Mouse (Mus musculus): Measurements from ENCODE around the gene Inpp5k. TPM values are rescaled to one million over a fixed set of nuclear protein-coding genes. Genes with fewer than 3 reads are reported as not detected.

The Inpp5k gene
- 23.2 and 144 TPM in 2 replicates for polyA plus RNA-seq (2012; ENCODE audit: low replicate concordance)

DNA sequence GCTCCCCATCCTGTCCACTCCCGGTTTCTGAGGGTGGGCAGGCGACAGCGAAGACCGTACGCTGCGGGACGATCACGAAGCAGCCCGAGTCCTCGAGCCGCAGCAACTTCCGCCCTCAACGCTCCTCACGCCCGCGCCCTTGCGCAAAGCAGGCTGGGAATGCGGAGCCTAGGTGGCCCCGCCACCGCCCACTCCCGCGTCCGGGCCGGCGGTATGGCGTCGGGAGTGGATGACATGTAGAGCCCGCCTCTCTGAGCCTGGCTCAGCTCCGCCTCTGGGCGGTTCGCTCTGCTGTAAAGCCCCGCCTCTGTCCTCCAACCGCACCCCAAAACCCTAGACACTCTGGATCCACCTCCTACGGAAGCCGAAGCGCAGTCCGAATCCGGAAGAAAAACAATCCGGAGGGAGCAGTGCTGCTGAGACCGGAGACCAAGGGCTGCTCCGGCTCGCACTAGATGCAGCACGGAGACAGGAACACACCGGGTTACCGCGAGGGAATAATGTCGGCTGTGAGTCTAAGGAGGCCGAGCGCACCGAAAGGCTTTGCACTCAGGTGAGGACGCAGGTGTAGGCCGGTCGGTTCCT lies at the start of gene Inpp5k:
Gene Inpp5k (plus strand): TSS at position 344 of the 585 bp plus-strand sequence.

GRCm38 (mm10) chr11:75587493-75588284 lies 43.1 kb upstream of the Inpp5k start, which contains the start of gene Pitpna:
Gene Pitpna (plus strand): TSS chr11:75588097.

GRCm38 (mm10) chr11:75650311-75650710 lies 19.5 kb downstream of the Inpp5k start, which contains the start of gene Myo1c:
Gene Myo1c (plus strand): TSS chr11:75650504.

GRCm38 (mm10) chr11:75678747-75679438 lies 48.1 kb downstream of the Inpp5k start, which contains the start of gene Crk:
Gene Crk (plus strand): TSS chr11:75679259.

Other genes with a start within 250 kb of the Inpp5k start
- gene Serpinf1, start 208.3 kb upstream of the Inpp5k start, polyA plus RNA-seq (2012; ENCODE audit: low replicate concordance), result 1.9 and 3.1 TPM in 2 replicates
- 0.07 TPM in 1 of 2 replicates, not detected in the other for gene Serpinf2, start 191.4 kb upstream of the Inpp5k start, polyA plus RNA-seq (2012; ENCODE audit: low replicate concordance)
- gene Wdr81, start 176.3 kb upstream of the Inpp5k start, polyA plus RNA-seq (2012; ENCODE audit: low replicate concordance), result 47.7 and 48.9 TPM in 2 replicates
- 4.7 and 6.8 TPM in 2 replicates for gene Tlcd2, start 169.3 kb upstream of the Inpp5k start, polyA plus RNA-seq (2012; ENCODE audit: low replicate concordance)
- 35.6 and 48.5 TPM in 2 replicates for gene Prpf8, start 144.2 kb upstream of the Inpp5k start, polyA plus RNA-seq (2012; ENCODE audit: low replicate concordance)
- 0.62 and 1.0 TPM in 2 replicates for gene Rilp, start 120.9 kb upstream of the Inpp5k start, polyA plus RNA-seq (2012; ENCODE audit: low replicate concordance)
- 0.47 and 1.5 TPM in 2 replicates for gene Scarf1, start 117.4 kb upstream of the Inpp5k start, polyA plus RNA-seq (2012; ENCODE audit: low replicate concordance)
- 63.1 and 118 TPM in 2 replicates for gene Slc43a2, start 99.3 kb upstream of the Inpp5k start, polyA plus RNA-seq (2012; ENCODE audit: low replicate concordance)
- gene Pitpna, start 42.9 kb upstream of the Inpp5k start, polyA plus RNA-seq (2012; ENCODE audit: low replicate concordance), result 51.6 and 123 TPM in 2 replicates
- 119 and 191 TPM in 2 replicates for gene Myo1c, start 19.5 kb downstream of the Inpp5k start, polyA plus RNA-seq (2012; ENCODE audit: low replicate concordance)
- gene Crk, start 48.3 kb downstream of the Inpp5k start, polyA plus RNA-seq (2012; ENCODE audit: low replicate concordance), result 122 and 250 TPM in 2 replicates
- 107 and 139 TPM in 2 replicates for gene Ywhae, start 101.9 kb downstream of the Inpp5k start, polyA plus RNA-seq (2012; ENCODE audit: low replicate concordance)
- gene Doc2b, start 165.1 kb downstream of the Inpp5k start, polyA plus RNA-seq (2012; ENCODE audit: low replicate concordance), result not detected in 2 replicates